Mouse (Mus musculus): ENCODE measurements around the gene Tyk2. TPM values are rescaled to one million over a fixed set of nuclear protein-coding genes. Genes with fewer than 3 reads are reported as not detected.

Gene Tyk2
- total and polyA plus RNA-seq, 3 experiments: 16.6 to 19.0 (median 17.4) TPM

DNA sequence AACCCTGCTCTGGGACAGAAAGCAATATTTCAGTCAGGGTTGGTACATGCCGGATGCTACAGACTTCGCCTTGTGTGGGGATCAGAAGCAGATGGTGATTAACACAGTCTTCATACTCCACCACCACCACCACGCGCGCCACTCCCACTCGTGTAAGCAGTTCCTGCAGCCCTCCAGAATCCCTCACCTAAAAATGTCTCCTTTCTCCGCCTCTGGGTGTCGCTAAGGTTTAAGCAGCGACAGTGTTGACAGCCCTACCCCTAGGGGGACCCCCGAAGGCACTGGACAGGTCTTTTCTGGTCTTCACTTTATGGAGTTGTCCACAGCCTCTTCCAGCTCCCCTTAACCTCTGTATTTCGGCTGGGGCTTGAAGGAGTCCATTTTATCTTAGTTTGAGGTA is 21.7 kb upstream of the Tyk2 start:
- DNase-seq (ENCODE audit: low spot score): no peak
- Histone ChIP-seq H3K9me3 (replicated peaks) (no peaks in the 10 kb centered on the region), H3K4me1 (ENCODE audit: insufficient read depth, low read depth, low read length) (peaks cover 41% of the 10 kb centered on the region), H3K27me3 (ENCODE audit: insufficient read depth, low read length) (peaks cover 8% of the 10 kb centered on the region), H3K4me3 (ENCODE audit: low read depth, low read length) (no peak overlapping the region), H3K36me3 (replicated peaks) (peaks cover 11% of the 10 kb centered on the region)
- ATAC-seq (ENCODE audit: extremely low read depth, insufficient number of reproducible peaks, low FRiP score, poor library complexity, severe bottlenecking): no peak
- no peak for TF ChIP-seq POLR2AphosphoS5 (IDR thresholded peaks at IDR 0.05; ENCODE audit: insufficient replicate concordance, low read depth, low read length)

GRCm38 (mm10) chr9:21149654-21150419 is 18.8 kb upstream of the Tyk2 start, which contains the start of gene Cdc37:
Gene Cdc37, minus strand, starts transcription at chr9:21149982.
- peak within 1 kb of the TSS; percentile 87 for H3K4me3 ChIP-seq (ENCODE audit: low read depth, low read length)
- no peaks in the 10 kb centered on the region for H3K9me3 ChIP-seq (replicated peaks)
- peaks cover 40% of the 10 kb centered on the region for H3K36me3 ChIP-seq (replicated peaks)
- peaks cover 65% of the 10 kb centered on the region for H3K4me1 ChIP-seq (ENCODE audit: insufficient read depth, low read depth, low read length)
- ATAC-seq (ENCODE audit: extremely low read depth, insufficient number of reproducible peaks, low FRiP score, poor library complexity, severe bottlenecking) (peak; percentile 80), DNase-seq (ENCODE audit: low spot score) (peak; percentile 94)
- TF ChIP-seq TAL1 (conservative IDR thresholded peaks at IDR 0.05; ENCODE audit: low read depth, low read length) (no peak), CTCF (IDR thresholded peaks at IDR 0.05; ENCODE audit: low read depth, low read length) (no peak), GATA1 (IDR thresholded peaks at IDR 0.05; ENCODE audit: borderline replicate concordance, low read length) (no peak), GATA2 (IDR thresholded peaks at IDR 0.05; ENCODE audit: borderline replicate concordance, low read depth, low read length) (no peak), POLR2AphosphoS5 (IDR thresholded peaks at IDR 0.05; ENCODE audit: insufficient replicate concordance, low read depth, low read length) (no peak)
- H3K27me3 ChIP-seq (ENCODE audit: insufficient read depth, low read length): peaks cover 8% of the 10 kb centered on the region

- ATAC-seq (ENCODE audit: extremely low read depth, insufficient number of reproducible peaks, low FRiP score, poor library complexity, severe bottlenecking): no peak
- no peak for DNase-seq (ENCODE audit: low spot score)
- Histone ChIP-seq H3K9me3 (replicated peaks) (no peaks in the 10 kb centered on the region), H3K27me3 (ENCODE audit: insufficient read depth, low read length) (peaks cover 8% of the 10 kb centered on the region), H3K4me3 (ENCODE audit: low read depth, low read length) (peak overlapping the region; percentile 87), H3K36me3 (replicated peaks) (peaks cover 47% of the 10 kb centered on the region), H3K4me1 (ENCODE audit: insufficient read depth, low read depth, low read length) (peaks cover 58% of the 10 kb centered on the region)
- no peak for TF ChIP-seq GATA1 (IDR thresholded peaks at IDR 0.05; ENCODE audit: borderline replicate concordance, low read length)
- no peak for TF ChIP-seq GATA2 (IDR thresholded peaks at IDR 0.05; ENCODE audit: borderline replicate concordance, low read depth, low read length)
- TF ChIP-seq CTCF (IDR thresholded peaks at IDR 0.05; ENCODE audit: low read depth, low read length): no peak
- no peak for TF ChIP-seq POLR2AphosphoS5 (IDR thresholded peaks at IDR 0.05; ENCODE audit: insufficient replicate concordance, low read depth, low read length)
- no peak for TF ChIP-seq TAL1 (conservative IDR thresholded peaks at IDR 0.05; ENCODE audit: low read depth, low read length)
These were observed 18.1 kb upstream of the Tyk2 start for GRCm38 (mm10) chr9:21149077-21149653.

DNA sequence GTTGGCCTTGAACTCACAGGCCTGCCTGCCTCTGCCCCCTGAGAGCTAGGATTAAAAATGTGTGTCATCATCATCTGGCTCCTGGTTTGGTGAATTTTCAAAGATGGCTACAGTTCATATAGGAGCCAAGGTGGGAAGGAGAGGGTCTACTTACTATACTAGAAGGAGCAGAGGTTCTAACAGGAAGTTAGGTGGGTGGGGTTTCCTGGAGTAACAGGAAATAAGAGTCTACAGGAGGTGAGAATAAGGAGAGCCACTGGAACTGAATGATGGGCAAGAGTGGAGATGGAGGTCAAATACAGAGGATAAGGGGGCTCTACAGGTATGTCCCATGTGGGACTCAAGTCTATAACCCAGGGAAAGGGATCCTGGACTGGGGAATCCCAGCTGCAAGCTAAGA is 17.4 kb upstream of the Tyk2 start:
- H3K27me3 ChIP-seq (ENCODE audit: insufficient read depth, low read length): peaks cover 3% of the 10 kb centered on the region; the same call in 1 of the 2 replicates
- ATAC-seq (ENCODE audit: extremely low read depth, insufficient number of reproducible peaks, low FRiP score, poor library complexity, severe bottlenecking) (no peak), DNase-seq (ENCODE audit: low spot score) (no peak)
- H3K36me3 ChIP-seq (replicated peaks): peaks cover 54% of the 10 kb centered on the region
- peaks cover 53% of the 10 kb centered on the region for H3K4me1 ChIP-seq (ENCODE audit: insufficient read depth, low read depth, low read length)
- no peaks in the 10 kb centered on the region for H3K9me3 ChIP-seq (replicated peaks)
- no peak for TF ChIP-seq POLR2AphosphoS5 (IDR thresholded peaks at IDR 0.05; ENCODE audit: insufficient replicate concordance, low read depth, low read length)
- no peak for TF ChIP-seq TAL1 (conservative IDR thresholded peaks at IDR 0.05; ENCODE audit: low read depth, low read length)
- TF ChIP-seq GATA2 (IDR thresholded peaks at IDR 0.05; ENCODE audit: borderline replicate concordance, low read depth, low read length): no peak
- H3K4me3 ChIP-seq (ENCODE audit: low read depth, low read length): peak overlapping the region; percentile 87

GRCm38 (mm10) chr9:21146722-21147121 is 15.7 kb upstream of the Tyk2 start:
- DNase-seq (ENCODE audit: low spot score): no peak
- no peak for ATAC-seq (ENCODE audit: extremely low read depth, insufficient number of reproducible peaks, low FRiP score, poor library complexity, severe bottlenecking)
- Histone ChIP-seq H3K36me3 (replicated peaks) (peaks cover 71% of the 10 kb centered on the region), H3K9me3 (replicated peaks) (no peaks in the 10 kb centered on the region), H3K4me3 (ENCODE audit: low read depth, low read length) (peak overlapping the region; percentile 21; the same call in 1 of the 2 replicates), H3K4me1 (ENCODE audit: insufficient read depth, low read depth, low read length) (peaks cover 46% of the 10 kb centered on the region), H3K27me3 (ENCODE audit: insufficient read depth, low read length) (no peaks in the 10 kb centered on the region)
- TF ChIP-seq CTCF (IDR thresholded peaks at IDR 0.05; ENCODE audit: low read depth, low read length) (no peak), GATA2 (IDR thresholded peaks at IDR 0.05; ENCODE audit: borderline replicate concordance, low read depth, low read length) (no peak), POLR2AphosphoS5 (IDR thresholded peaks at IDR 0.05; ENCODE audit: insufficient replicate concordance, low read depth, low read length) (no peak)

- DNase-seq (ENCODE audit: low spot score): no peak
- Histone ChIP-seq H3K4me1 (ENCODE audit: insufficient read depth, low read depth, low read length) (peaks cover 44% of the 10 kb centered on the region), H3K36me3 (replicated peaks) (peaks cover 84% of the 10 kb centered on the region), H3K9me3 (replicated peaks) (no peaks in the 10 kb centered on the region), H3K27me3 (ENCODE audit: insufficient read depth, low read length) (no peaks in the 10 kb centered on the region), H3K4me3 (ENCODE audit: low read depth, low read length) (no peak overlapping the region)
- TF ChIP-seq CTCF (IDR thresholded peaks at IDR 0.05; ENCODE audit: low read depth, low read length) (no peak), POLR2AphosphoS5 (IDR thresholded peaks at IDR 0.05; ENCODE audit: insufficient replicate concordance, low read depth, low read length) (no peak), GATA1 (IDR thresholded peaks at IDR 0.05; ENCODE audit: borderline replicate concordance, low read length) (no peak), GATA2 (IDR thresholded peaks at IDR 0.05; ENCODE audit: borderline replicate concordance, low read depth, low read length) (no peak), TAL1 (conservative IDR thresholded peaks at IDR 0.05; ENCODE audit: low read depth, low read length) (no peak)
- no peak for ATAC-seq (ENCODE audit: extremely low read depth, insufficient number of reproducible peaks, low FRiP score, poor library complexity, severe bottlenecking)
These were observed 14.4 kb upstream of the Tyk2 start for GRCm38 (mm10) chr9:21145431-21145830.

All from G1E (cell line).